Mouse (Mus musculus) mature B cell (primary cell): ENCODE data around the gene Mroh2a.

Experiments
- in situ Hi-C: fragments of 300-500 bp; cut with MboI; formaldehyde crosslinking; loops from 2 replicates; pipeline ENCODE4 v1.14.3; 2019

Gene Mroh2a

GRCm38 (mm10) chr1:88291409-88292005 is 64.7 kb downstream of the Mroh2a start:
- in situ Hi-C loops: no loop called here

- in situ Hi-C loops: no loop called here
Observed at GRCm38 (mm10) chr1:88292057-88292456, 65.3 kb downstream of the Mroh2a start.

GRCm38 (mm10) chr1:88294650-88295049 is 67.9 kb downstream of the Mroh2a start:
- in situ Hi-C loops: no loop called here

DNA sequence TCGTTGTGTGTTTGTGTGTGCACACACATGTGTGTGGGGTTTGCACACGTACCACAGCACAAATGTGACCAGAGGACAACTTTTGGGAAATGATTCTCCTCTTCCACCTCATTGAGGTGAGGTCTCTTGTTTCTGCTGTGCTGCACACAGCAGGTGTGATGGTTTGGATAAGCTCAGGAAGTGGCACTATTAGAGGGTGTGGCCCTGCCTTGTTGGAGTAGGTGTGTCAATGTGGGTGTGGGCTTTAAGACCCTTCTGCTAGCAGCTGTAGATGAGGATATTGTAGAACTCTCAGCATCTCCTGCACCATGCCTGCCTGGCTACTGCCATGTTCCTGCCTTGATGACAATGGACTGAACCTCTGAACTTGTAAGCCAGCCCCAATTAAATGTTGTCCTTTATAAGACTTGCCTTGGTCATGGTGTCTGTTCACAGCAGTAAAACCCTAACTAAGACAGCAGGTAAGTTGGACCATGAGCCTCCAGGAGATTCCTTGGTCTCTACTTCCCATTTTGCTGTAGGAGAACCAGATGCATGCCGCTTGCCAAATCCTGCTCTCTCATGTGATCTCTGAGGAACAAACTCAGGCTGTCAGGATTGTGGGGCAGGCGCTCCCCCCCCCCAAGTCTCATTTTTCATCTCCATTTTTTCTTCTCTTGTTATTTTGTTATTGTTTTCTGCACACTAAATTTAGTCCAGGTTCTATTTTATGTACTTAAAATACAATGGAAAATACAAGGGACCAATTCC is 69.6 kb downstream of the Mroh2a start:
- in situ Hi-C loops: no loop called here

DNA sequence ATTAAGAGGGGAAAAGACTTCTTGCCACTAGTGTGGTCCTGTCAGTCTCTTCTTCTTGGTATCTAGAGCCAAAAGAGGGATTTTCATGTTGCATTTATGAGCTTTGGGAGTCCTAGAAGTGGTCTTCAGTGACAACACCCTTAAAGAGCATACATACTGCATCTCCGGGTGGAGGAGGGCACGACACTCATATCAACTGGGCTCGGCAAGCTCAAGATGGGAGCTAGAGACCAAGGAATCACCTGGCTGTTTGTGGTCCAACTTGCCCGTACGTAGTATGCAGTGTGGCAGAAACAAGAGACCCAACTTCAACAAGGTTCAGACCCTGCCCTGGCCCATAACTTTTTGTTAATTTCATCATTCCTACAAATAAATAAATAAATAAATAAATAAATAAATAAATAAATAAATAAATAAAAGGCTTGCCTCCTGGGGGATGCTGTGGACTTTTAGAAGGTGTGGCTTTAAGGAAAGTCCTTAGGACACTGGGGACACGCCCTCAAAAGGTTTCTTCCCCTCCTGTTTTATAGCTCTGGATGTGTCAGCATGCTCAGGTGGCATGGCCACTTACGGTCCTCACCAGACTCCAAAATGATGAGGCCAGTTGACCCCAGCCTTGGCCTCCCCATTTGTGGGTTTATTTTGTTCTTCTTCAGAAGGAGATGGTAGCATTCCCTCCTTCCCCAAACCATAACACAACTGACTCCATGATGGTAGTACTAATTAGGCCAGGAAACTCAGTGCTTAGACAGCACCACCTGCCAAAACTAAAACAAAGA is 70.9 kb downstream of the Mroh2a start:
- in situ Hi-C loops: no loop called here

DNA sequence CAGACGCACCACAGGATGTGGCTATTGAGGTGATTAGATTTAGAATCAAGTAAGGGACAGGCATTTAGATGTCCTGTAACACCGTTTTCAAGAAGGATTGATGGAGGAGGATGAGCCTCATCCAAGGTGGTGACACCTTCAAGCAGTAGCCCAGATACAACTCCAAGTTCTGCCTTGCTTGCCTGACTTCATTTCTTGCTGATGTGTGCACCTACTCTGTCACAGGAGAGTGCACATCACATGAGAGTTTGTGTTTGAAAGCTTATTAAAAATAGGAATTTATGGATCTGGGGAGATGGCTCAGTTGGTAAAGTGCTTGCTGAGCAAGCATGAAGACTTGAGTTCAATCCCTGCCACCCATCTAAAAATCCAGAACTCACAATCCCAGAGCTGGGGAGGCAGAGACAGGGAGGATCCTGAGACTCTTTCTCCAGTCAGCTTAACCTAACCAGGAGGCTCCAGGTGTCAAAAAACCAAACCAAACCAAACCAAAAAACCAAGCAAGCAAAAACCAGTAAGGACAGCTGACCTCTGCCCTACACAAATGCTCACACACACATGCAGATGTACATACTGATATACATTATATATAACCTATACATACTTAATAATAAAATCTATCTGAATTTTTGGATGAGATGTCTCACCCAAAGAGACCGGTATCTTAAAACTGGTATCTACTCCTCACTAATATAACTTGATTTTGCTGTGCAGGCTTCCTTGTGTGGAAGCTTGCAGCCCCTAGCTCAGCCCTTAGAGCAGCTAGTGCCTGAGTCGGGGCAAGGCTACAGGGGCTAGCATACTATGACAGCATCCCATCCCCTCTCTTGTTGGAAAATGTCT is 72.1 kb downstream of the Mroh2a start:
- in situ Hi-C loops: no loop called here

DNA sequence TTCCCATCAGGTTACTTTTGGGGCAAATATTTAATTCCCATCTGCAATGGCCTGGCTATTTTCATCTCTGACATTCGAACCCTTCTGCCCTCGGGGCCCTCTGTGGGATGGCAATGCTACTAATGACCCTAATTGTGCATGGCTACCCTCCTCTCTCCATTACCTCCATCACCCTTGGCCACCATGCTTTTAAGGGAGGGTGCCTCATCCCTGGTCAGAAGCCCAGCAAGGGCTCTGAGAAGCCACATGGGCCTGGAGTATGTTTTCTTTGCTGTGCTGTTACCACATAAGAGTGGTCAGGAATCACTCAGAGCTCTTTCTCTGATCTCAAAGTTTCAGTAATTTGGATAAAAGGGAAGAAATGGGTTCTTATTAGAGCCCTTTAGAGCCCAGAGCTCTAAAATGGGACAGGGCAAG is 72.8 kb downstream of the Mroh2a start:
- in situ Hi-C loops: no loop called here

GRCm38 (mm10) chr1:88300301-88301050 is 73.7 kb downstream of the Mroh2a start:
- in situ Hi-C loops: no loop called here

GRCm38 (mm10) chr1:88301121-88302014 is 74.6 kb downstream of the Mroh2a start:
- in situ Hi-C loops: no loop called here

DNA sequence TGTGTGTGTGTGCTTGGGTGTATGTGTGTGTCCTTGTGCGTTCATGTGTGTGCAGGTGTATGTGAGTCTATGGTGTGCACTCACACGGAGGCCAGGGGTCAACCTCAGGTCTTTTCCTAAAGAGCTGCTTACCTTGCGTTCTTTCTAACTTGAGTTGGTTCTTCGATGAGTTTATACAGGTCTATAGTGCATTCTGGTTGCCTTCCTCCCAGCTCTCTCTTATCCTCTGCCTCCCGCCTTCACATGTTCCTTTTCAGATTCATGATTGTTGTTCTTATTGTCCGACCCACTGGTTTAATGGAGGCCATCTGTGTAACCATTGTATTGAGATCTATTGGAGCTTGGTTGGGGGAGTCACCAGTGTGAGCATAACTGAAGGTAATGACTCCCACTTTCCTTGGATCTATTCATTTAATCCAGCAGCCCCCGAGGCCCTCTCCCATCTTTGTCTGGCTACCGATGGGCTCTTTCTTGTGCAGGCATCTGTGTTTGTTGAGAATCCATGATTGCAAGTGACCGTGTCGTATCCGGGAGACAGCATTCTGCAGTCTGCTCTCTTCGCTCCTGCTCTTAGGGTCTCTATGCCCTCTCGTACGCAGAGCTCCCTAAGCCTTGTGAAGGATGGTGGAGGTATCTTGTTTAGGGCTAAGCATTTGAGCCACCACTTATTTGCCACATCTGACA is 75.4 kb downstream of the Mroh2a start:
- in situ Hi-C loops: no loop called here

DNA sequence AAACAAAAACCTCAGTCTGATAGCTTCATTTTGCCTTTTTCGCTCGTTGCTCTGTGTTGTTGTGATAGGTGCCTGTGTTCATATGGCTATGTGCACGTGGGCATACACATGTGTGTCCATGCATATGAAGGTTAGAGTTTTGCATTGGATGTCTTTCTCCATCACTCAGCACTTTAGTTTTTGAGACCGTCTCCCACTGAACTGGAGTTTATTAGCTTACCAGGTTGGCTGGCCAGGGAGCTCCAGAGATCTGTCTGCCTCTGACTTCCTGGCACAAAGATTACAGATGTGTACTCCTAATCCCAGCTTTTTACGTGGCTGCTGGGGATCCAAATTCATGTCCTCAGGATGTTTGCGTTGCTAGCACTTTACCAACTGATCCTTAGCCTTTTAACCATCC is 77.0 kb downstream of the Mroh2a start:
- in situ Hi-C loops: no loop called here

- in situ Hi-C loops: no loop called here
Observed at GRCm38 (mm10) chr1:88304261-88304985, 77.6 kb downstream of the Mroh2a start.

GRCm38 (mm10) chr1:88305018-88305795 is 78.4 kb downstream of the Mroh2a start:
- in situ Hi-C loops: no loop called here

GRCm38 (mm10) chr1:88306543-88306942 is 79.8 kb downstream of the Mroh2a start:
- in situ Hi-C loops: no loop called here

GRCm38 (mm10) chr1:88307180-88307579 is 80.4 kb downstream of the Mroh2a start:
- in situ Hi-C loops: no loop called here

DNA sequence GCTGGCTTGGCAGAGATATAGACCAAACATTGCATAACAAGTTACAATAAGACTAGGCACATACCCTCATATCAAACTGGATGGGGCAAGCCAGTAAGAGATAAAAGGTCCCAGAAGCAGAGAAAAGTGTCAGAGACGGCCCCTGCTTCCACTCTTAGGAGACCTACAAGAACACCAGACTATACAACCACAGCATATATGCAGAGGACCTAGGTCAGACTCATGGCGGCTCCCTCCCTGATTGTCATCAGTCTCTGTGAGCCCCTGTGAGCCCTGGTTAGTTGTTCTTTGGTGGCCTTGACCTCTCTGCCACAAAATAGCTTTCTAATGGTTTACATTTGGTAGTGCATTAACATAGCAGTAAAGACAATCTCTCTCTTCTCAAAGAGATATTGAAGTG is 82.2 kb downstream of the Mroh2a start:
- in situ Hi-C loops: no loop called here

DNA sequence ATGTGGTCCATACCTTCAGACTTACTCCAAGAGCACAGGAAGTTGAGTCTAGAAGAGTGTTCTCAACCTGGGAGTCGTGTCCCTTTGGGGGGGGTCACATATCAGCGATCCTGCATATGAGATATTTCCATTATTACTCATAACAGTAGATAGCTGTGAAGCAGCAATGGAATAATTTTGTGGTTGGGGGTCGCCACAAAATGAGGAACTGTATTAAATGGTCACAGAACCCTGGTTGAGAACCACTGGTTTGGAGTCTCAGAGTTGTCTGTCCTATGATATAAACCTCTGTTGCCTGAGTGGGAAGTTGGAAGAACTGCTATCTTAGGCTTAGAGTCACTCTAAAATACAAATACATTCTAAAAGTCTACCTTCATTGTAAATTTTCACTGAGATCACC is 83.1 kb downstream of the Mroh2a start:
- in situ Hi-C loops: no loop called here

- in situ Hi-C loops: no loop called here
Observed at GRCm38 (mm10) chr1:88310349-88310748, 83.6 kb downstream of the Mroh2a start.
